Mouse (Mus musculus) forebrain, embryonic 12.5 days (tissue): ENCODE results near the gene Prnd. TPM values are rescaled to one million over a fixed set of nuclear protein-coding genes. Genes with fewer than 3 reads are reported as not detected.
A peak's percentile ranks its signal among the peaks of the same experiment; 100 is the strongest.

Experiments used
- ATAC-seq: fragments of 200-750 bp; cut with Nextera tagmentation; 2 replicates; pipeline ENCODE4 v1.8.0; 2017; ENCODE audit warnings: moderate TSS enrichment; ENCODE audit not compliant: low FRiP score
- H3K27ac ChIP-seq: fragments of 300-500 bp; sonication (generic); 2 replicates; pipeline ENCODE4 v1.5.1; 2016; ENCODE audit warnings: mild to moderate bottlenecking
- H3K27me3 ChIP-seq: fragments of 300-500 bp; sonication (generic); 2 replicates; pipeline ENCODE4 v1.6.1; 2016; ENCODE audit warnings: mild to moderate bottlenecking
- H3K36me3 ChIP-seq: fragments of 300-500 bp; sonication (generic); replicated peaks from 2 replicates; pipeline ENCODE4 v1.6.1; 2016; ENCODE audit warnings: mild to moderate bottlenecking
- H3K4me1 ChIP-seq: fragments of 300-500 bp; sonication (generic); 2 replicates; pipeline ENCODE4 v1.6.1; 2016
- H3K4me2 ChIP-seq: fragments of 300-500 bp; sonication (generic); 2 replicates; pipeline ENCODE4 v1.6.1; 2016; ENCODE audit warnings: mild to moderate bottlenecking, moderate library complexity
- H3K4me3 ChIP-seq: fragments of 300-500 bp; sonication (generic); replicated peaks from 2 replicates; pipeline ENCODE4 v1.5.1; 2016; ENCODE audit warnings: mild to moderate bottlenecking
- H3K9ac ChIP-seq: fragments of 300-500 bp; sonication (generic); 2 replicates; pipeline ENCODE4 v1.6.1; 2016; ENCODE audit warnings: mild to moderate bottlenecking
- H3K9me3 ChIP-seq: fragments of 300-500 bp; sonication (generic); 2 replicates; pipeline ENCODE4 v1.6.1; 2016
- WGBS: fragments of 180-500 bp; shearing (Covaris S2); methylation state at CpG from one replicate; pipeline ENCODE4 v1.1.7; 2016; 5-methylcytosine and 5-hydroxymethylcytosine counted together
- polyA plus RNA-seq: library from polyadenylated mRNA; unstranded; fragments of >200 nt; fragmentation: Nextera tagmentation; extraction: Ambion mirVana; gene quantifications from 2 replicates; pipeline ENCODE4 v1.2.1, GENCODE M21; 2016

The Prnd gene
- polyA plus RNA-seq, 1 experiment from 2014 or later = 7.0 TPM

DNA sequence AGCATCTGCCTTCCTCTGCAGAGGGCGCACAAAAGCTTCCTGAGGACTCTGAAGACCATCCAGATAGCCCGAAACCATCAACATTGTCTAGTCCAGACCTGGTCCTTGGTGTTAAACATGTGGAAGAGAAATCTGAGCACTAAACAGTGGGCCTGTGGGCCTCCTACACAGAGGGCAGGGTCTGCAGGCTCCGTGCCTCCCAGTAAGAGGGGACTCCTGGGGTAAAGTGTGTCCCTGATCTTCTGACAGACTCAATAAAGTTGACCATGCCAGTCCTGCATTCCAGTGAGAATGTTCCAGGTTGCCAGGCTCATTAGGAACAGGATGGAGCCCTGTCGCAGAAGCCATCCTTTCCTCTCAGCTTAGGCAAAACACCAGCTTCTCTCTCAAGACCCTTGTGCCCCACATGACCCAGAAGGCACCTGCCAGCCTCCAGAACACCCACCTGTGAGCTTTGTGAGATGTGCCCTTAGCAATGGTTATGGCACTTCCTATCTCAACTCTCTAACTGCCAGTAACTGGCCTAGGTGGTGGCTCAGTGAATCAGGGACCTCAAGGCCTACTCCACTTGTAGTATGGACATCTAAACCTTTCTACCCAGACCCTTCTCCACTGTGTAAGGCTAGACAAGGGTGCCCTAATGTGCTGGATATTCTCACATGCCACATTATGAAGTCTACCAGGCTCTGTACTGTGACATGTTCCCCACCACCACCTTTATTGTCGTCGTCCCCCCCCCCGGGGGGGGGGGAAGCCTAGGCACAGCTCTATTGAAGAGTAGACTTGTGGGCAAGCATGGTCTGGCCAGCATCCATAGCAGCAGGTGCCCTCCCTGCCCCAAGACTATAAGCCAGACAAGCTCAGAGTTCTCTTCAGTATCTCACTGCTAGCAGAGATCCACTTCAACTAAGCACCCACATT, 5.9 kb downstream of the Prnd start:
- Histone ChIP-seq H3K9me3 (no peaks in the 10 kb centered on the region), H3K4me2 (no peak overlapping the region), H3K4me1 (peaks cover 13% of the 10 kb centered on the region), H3K27me3 (peaks cover 39% of the 10 kb centered on the region), H3K36me3 (no peaks in the 10 kb centered on the region), H3K4me3 (no peak overlapping the region), H3K9ac (no peak overlapping the region), H3K27ac (no peak overlapping the region)
- ATAC-seq = no peak
- 89% methylated on average over 7 of the region's 7 CpGs for WGBS

DNA sequence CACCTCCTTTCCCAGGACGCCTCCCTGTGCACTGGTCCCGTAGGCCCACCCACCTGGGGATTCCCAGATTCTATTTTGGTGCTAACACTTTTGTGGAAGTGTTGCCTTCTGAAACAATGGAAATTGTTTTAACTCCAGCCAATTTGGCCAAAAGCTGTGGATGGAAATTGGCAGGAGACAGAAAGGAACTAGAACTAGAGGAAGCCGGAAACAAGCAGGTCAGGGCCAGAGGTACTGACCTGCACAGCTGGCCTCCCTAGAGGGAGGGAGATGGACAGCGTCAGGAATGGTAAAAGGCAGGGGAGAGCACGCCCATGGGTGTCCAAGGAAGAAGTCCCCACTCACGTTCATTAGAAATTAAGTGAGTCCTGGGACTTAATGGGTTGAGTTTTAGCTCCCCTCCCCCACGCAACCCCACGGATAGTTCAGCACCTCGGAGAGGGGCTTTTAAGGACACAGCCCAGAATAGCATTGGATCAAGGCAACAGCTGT, 7.1 kb downstream of the Prnd start:
- 59% methylated on average over 9 of the region's 9 CpGs for WGBS
- no peak overlapping the region for H3K27ac ChIP-seq
- H3K27me3 ChIP-seq = peaks cover 28% of the 10 kb centered on the region
- no peak overlapping the region for H3K9ac ChIP-seq
- no peak overlapping the region for H3K4me2 ChIP-seq
- H3K9me3 ChIP-seq = no peaks in the 10 kb centered on the region
- H3K4me1 ChIP-seq = peaks cover 11% of the 10 kb centered on the region
- no peak overlapping the region for H3K4me3 ChIP-seq
- ATAC-seq = no peak
- H3K36me3 ChIP-seq = no peaks in the 10 kb centered on the region

DNA sequence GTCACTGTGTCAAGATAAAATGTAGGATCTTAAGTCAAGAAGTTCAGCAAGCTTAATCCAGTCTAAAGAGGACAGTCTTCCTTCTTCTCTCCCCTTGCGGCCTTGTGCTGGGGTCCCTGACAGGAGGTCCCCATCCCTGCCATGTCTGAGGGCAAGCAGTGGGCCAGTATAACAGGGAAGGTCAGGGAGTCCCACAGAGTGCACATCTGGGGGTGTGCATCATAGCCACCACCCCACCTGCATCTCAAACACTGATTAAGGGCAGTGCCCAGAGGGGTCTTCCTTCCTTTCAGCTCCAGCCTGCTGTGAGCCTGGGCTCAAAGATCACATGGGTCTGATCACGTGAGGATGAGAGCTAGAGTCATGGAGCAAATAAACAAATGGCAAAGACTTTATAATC, 11.0 kb downstream of the Prnd start:
- Histone ChIP-seq H3K9me3 (no peaks in the 10 kb centered on the region), H3K36me3 (no peaks in the 10 kb centered on the region), H3K27ac (no peak overlapping the region), H3K27me3 (peaks cover under 1% of the 10 kb centered on the region; the same call in 1 of the 2 replicates), H3K4me1 (no peaks in the 10 kb centered on the region), H3K9ac (no peak overlapping the region), H3K4me3 (no peak overlapping the region), H3K4me2 (no peak overlapping the region)
- WGBS = 76% methylated on average over 2 of the region's 2 CpGs
- no peak for ATAC-seq

DNA sequence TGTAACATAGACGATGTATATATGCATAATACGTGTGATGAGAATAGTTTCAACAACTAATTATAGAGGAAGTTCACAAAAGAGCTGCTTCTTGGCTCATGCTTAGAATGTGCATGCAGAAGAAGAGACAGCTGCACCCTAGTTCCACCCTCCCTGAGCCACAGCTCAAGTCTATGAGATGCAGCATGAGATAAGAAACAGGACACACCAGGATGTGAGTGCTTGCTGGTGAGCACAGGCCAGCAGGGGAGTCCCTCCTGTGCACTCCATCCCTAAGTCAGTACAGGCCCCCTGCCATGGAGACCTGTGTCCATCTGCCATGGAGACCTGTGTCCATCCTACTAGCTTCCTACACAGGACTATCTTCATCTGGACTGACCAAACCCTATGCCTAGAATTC, 19.9 kb downstream of the Prnd start:
- no peak overlapping the region for H3K4me2 ChIP-seq
- H3K4me1 ChIP-seq = no peaks in the 10 kb centered on the region
- H3K9me3 ChIP-seq = no peaks in the 10 kb centered on the region
- H3K4me3 ChIP-seq = no peak overlapping the region
- no peak for ATAC-seq
- H3K27me3 ChIP-seq = no peaks in the 10 kb centered on the region
- WGBS = 96% methylated on average over 2 of the region's 2 CpGs
- no peak overlapping the region for H3K27ac ChIP-seq
- H3K36me3 ChIP-seq = no peaks in the 10 kb centered on the region
- no peak overlapping the region for H3K9ac ChIP-seq

DNA sequence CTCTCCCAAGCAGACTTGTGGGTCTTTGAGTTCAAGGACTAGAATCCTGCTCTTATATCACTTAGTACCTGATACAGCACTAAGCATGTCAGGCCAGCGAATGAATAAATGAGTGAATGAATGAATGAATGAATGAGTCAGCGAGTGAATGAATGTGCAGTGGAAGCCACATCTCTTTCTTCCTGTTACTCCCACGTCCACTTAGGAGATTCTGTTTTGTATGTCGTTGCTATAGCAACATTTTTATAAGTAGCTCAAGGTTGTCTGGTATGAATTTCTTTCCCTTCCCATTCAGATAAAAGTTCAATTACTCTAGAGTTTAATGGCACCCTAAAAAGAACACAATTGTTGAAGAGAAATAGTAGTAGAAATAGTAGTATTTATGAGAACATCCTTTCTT, 20.4 kb downstream of the Prnd start:
- no peak overlapping the region for H3K9ac ChIP-seq
- no peaks in the 10 kb centered on the region for H3K4me1 ChIP-seq
- no peak for ATAC-seq
- H3K4me2 ChIP-seq = no peak overlapping the region
- H3K9me3 ChIP-seq = no peaks in the 10 kb centered on the region
- no peak overlapping the region for H3K4me3 ChIP-seq
- H3K27me3 ChIP-seq = no peaks in the 10 kb centered on the region
- H3K36me3 ChIP-seq = no peaks in the 10 kb centered on the region
- no peak overlapping the region for H3K27ac ChIP-seq
- 83% methylated on average over 4 of the region's 4 CpGs for WGBS

DNA sequence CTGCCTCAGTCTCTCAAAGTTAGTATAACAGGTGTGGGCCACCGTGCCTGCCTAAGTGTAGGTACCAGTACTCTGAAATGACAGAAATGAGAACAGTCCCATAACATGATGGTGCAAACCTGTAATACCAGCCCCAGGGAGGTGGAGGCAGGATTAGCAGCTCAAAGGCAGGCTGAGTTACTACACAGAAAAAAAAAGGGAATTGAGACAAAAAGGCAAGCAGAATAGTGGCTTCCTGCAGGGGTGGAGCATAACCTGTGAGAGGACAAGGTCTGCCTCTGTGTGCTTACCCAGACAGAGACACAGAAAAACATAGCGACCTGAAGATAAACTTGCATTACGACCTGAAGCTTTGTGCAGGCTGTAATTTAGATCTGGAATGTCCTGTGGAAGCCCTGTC, 26.0 kb downstream of the Prnd start:
- 77% methylated on average over 3 of the region's 3 CpGs for WGBS

DNA sequence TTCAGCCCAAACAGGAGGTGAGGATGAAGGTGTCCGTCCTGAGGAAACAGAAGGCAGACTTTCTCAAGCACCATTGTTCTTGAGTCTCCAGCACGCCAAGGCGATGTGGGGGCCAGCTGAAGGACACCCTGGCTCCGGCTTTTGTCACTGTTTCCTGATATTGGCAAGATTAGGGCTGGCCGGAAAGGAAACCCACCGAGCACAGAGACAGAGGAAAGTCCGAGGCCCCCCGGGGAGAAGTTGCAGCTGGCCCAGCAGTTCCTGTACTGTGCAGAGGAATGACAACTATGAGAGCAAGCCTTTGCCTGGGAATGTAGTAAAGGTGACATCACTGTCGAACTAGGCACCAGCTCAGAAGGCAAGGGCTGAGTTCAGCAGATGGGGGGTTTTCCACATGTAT, 30.2 kb downstream of the Prnd start:
- ATAC-seq = no peak
- H3K4me1 ChIP-seq = no peaks in the 10 kb centered on the region
- no peak overlapping the region for H3K4me2 ChIP-seq
- 45% methylated on average over 9 of the region's 9 CpGs for WGBS
- peaks cover 4% of the 10 kb centered on the region; the same call in 1 of the 2 replicates for H3K9me3 ChIP-seq
- H3K36me3 ChIP-seq = no peaks in the 10 kb centered on the region
- no peak overlapping the region for H3K9ac ChIP-seq
- no peak overlapping the region for H3K27ac ChIP-seq
- H3K27me3 ChIP-seq = peaks cover 5% of the 10 kb centered on the region; the same call in 1 of the 2 replicates
- no peak overlapping the region for H3K4me3 ChIP-seq

More for the DNA sequence above, 26.0 kb downstream of the Prnd start:
- H3K4me3 ChIP-seq = no peak overlapping the region
- no peak for ATAC-seq
- H3K9ac ChIP-seq = no peak overlapping the region
- peaks cover 4% of the 10 kb centered on the region; the same call in 1 of the 2 replicates for H3K9me3 ChIP-seq
- H3K27me3 ChIP-seq = peaks cover 3% of the 10 kb centered on the region; the same call in 1 of the 2 replicates
- H3K27ac ChIP-seq = no peak overlapping the region
- no peaks in the 10 kb centered on the region for H3K4me1 ChIP-seq
- H3K4me2 ChIP-seq = no peak overlapping the region
- no peaks in the 10 kb centered on the region for H3K36me3 ChIP-seq

DNA sequence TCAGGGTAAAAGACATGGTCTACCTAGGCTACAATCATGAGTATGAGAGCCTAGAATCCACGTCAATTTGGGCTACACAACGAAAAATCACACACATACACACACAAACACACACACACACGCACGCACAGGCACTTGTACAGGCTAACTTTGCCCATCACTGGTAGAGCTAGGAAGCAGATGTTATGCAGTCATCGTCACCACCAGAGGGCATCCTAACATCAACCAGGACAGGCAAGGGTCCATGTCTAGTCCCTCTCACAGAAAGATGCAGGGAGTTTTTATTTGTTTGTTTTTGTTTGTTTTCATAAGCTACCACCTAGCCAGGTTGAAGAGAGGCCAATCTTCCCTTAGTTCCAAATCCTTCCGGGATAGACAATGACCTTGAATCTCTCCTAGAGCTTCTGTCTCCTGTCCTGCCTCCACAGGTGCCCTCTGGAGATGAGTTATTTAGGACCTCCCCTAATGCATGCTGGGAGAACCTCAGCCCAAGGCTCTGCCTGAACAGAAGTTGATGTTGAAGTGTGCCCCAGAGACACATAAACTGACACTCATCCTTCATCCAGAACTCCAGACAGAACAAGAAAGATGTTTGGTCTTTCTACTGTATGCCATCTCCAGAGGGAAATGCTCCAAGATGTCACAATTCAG, 32.0 kb downstream of the Prnd start:
- H3K4me2 ChIP-seq = no peak overlapping the region

DNA sequence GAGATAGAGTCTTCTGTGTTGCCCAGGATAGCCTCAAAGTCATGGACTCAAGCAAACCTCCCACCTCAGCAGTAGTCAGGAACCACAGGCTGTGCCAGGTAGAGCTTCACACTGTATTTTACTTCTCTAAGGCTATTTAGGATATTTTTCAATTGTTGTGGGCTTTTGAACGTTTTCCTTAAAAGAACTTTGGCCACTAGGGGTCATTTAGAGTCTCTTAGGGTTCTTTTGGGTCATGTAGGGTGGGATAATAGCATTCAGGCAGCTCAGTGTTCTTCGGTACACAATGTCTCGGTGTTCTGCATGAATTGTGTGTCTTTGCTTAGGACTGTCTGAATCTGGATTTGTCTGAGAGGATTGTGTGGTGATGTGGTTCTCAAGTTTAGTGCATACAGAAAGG, 37.3 kb downstream of the Prnd start:
- Histone ChIP-seq H3K36me3 (no peaks in the 10 kb centered on the region), H3K4me1 (peaks cover under 1% of the 10 kb centered on the region; the same call in 1 of the 2 replicates), H3K27me3 (no peaks in the 10 kb centered on the region), H3K4me2 (no peak overlapping the region), H3K27ac (no peak overlapping the region), H3K9me3 (no peaks in the 10 kb centered on the region), H3K4me3 (no peak overlapping the region), H3K9ac (no peak overlapping the region)
- WGBS = 46% methylated on average over 3 of the region's 3 CpGs
- no peak for ATAC-seq

More for the DNA sequence above, 32.0 kb downstream of the Prnd start:
- Histone ChIP-seq H3K27me3 (peaks cover 5% of the 10 kb centered on the region; the same call in 1 of the 2 replicates), H3K9ac (no peak overlapping the region), H3K36me3 (no peaks in the 10 kb centered on the region), H3K9me3 (peaks cover 3% of the 10 kb centered on the region; the same call in 1 of the 2 replicates), H3K4me1 (no peaks in the 10 kb centered on the region), H3K4me3 (no peak overlapping the region), H3K27ac (no peak overlapping the region)
- ATAC-seq = peak; percentile 82
- 23% methylated on average over 6 of the region's 6 CpGs for WGBS

DNA sequence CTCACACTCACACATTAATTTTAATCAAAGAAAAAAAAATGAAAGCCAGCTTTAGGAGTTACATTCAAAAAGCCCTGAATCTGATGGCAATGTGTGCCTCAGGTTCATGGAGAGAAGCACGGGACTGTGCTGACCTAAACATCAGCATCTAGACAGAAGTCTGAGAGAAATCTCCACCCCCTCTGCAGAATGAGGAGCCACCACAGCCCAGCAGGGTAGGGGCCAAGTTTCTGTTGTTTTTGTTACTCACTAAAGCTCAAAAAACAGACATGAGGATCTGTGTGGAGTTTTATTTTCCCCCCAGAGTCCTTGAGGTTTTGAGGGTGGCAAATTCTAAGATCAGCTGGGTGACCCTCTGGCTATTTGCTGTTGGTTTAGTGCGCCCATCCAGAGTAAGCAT, 37.9 kb downstream of the Prnd start:
- no peaks in the 10 kb centered on the region; the same call in 1 of the 2 replicates for H3K36me3 ChIP-seq
- no peak for ATAC-seq
- no peak overlapping the region for H3K9ac ChIP-seq
- H3K27ac ChIP-seq = no peak overlapping the region
- no peak overlapping the region for H3K4me3 ChIP-seq
- WGBS = 75% methylated on average over 2 of the region's 2 CpGs
- peaks cover 6% of the 10 kb centered on the region for H3K4me1 ChIP-seq
- H3K9me3 ChIP-seq = no peaks in the 10 kb centered on the region
- H3K4me2 ChIP-seq = no peak overlapping the region
- no peaks in the 10 kb centered on the region for H3K27me3 ChIP-seq

DNA sequence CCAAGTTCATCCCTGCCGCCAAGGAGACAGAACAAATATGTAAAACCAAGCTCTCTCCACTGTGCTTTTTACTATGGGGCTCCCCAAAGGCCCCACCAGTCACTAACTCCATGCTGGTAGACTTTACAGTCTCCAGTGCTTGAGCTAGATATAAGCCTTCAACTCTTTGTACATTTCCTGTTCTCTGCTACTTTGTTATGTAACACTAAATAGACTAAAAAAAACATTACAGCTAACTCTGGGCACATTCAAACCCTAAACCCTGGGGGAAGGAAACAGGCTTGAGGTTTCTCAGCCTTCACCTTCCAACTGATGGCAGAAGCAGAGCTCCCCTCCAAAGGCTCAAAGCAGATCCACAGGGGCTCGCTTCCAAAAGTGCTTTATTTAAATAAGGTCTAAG, 41.8 kb downstream of the Prnd start:
- Histone ChIP-seq H3K9me3 (no peaks in the 10 kb centered on the region), H3K9ac (no peak overlapping the region), H3K4me3 (no peak overlapping the region), H3K36me3 (peaks cover 30% of the 10 kb centered on the region), H3K27ac (no peak overlapping the region), H3K4me2 (no peak overlapping the region), H3K27me3 (no peaks in the 10 kb centered on the region), H3K4me1 (peaks cover 19% of the 10 kb centered on the region)
- ATAC-seq = no peak
- 81% methylated on average over 2 of the region's 2 CpGs for WGBS

DNA sequence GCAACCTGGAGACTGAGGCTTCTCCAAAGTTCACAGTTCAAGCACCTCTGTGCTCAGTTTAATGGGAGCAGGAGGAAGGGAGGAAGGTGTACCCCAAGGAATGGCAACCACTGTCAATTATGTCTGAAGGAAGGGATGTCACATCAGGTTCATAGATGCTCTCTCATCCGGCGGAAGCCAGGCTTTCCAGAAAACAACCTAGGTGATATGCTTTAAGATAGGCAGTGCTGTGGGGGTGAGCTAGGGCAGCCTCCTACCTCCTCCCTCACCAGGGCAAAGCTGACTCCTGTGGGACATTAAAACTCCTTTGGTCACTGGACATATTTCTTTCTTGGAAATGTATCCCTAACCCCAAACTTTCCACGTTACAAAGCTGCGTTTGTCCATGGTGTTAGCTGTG, 42.5 kb downstream of the Prnd start:
- no peaks in the 10 kb centered on the region for H3K9me3 ChIP-seq
- no peak overlapping the region for H3K9ac ChIP-seq
- peaks cover 19% of the 10 kb centered on the region for H3K4me1 ChIP-seq
- peaks cover 35% of the 10 kb centered on the region for H3K36me3 ChIP-seq
- no peaks in the 10 kb centered on the region for H3K27me3 ChIP-seq
- H3K27ac ChIP-seq = 0 out of 2 replicates have a peak overlapping the region, but pooled peaks have one; percentile 13
- WGBS = 69% methylated on average over 4 of the region's 4 CpGs
- no peak overlapping the region for H3K4me3 ChIP-seq
- ATAC-seq = no peak
- H3K4me2 ChIP-seq = peak overlapping the region; percentile 25
